Mouse (Mus musculus) stomach, postnatal 0 days (tissue): ENCODE results near the gene Myo5c.

ENCODE experiments used
- CTCF ChIP-seq: IDR thresholded peaks from 2 replicates; pipeline ENCODE4 v1.5.1; 2016; ENCODE audit warnings: antibody characterized with exemption, low read depth, mild to moderate bottlenecking, moderate library complexity
- EP300 ChIP-seq: optimal IDR thresholded peaks from 2 replicates; pipeline ENCODE3; 2016; ENCODE audit warnings: antibody characterized with exemption

- TF ChIP-seq CTCF (no peak), EP300 (no peak)
Measured at GRCm38 (mm10) chr9:75196335-75196734, 35.5 kb upstream of the Myo5c start.
